Mouse (Mus musculus): ENCODE data around the gene Serpinb8. TPM values are rescaled to one million over a fixed set of nuclear protein-coding genes. Genes with fewer than 3 reads are reported as not detected.

Serpinb8 gene
- total RNA-seq, 2 experiments from 2014 or later: 3.7 to 4.7 TPM

GRCm38 (mm10) chr1:107642457-107643118 lies 52.8 kb downstream of the Serpinb8 start:
- no peak for DNase-seq (ENCODE audit: low spot score in 2 of 2)

GRCm38 (mm10) chr1:107645086-107645485 lies 55.3 kb downstream of the Serpinb8 start:
- DNase-seq (ENCODE audit: low spot score in 2 of 2): no peak

GRCm38 (mm10) chr1:107657689-107658088 lies 67.9 kb downstream of the Serpinb8 start:
- no peak for DNase-seq (ENCODE audit: low spot score in 2 of 2)

Other genes with a start within 250 kb of the Serpinb8 start
- not detected for gene Serpinb11, start 228.8 kb upstream of the Serpinb8 start, total RNA-seq (2021)
- not detected for gene Serpinb7, start 190.4 kb upstream of the Serpinb8 start, total RNA-seq (2021)
- gene Serpinb2, start 78.6 kb upstream of the Serpinb8 start, total RNA-seq (2021): under 1 TPM; 0.56 to 0.68 TPM

Measured in adrenal gland, postnatal 4 days (tissue).